8 mouse cellular contexts compared by ENCODE assay signal in genomic region chr10:79985334-79986231, GRCm38 (mm10). TPM values are rescaled to one million over a fixed set of nuclear protein-coding genes. Genes with fewer than 3 reads are reported as not detected.
A peak's percentile ranks its signal among the peaks of the same experiment; 100 is the strongest.
DNase-seq lines count a peak whose midpoint lies in the region; ATAC-seq and TF ChIP-seq lines count a peak whose summit lies in the region.

No protein-coding gene starts in this region.

- peak overlapping the region; percentile 93 for H3K4me2 ChIP-seq in embryonic facial prominence, embryonic 13.5 days
- peak overlapping the region; percentile 98 for H3K4me2 ChIP-seq in heart, embryonic 11.5 days
- H3K4me2 ChIP-seq in kidney, embryonic 16.5 days (replicated peaks; ENCODE audit: low read depth, low read length) = peak overlapping the region; percentile 95
- H3K4me2 ChIP-seq in midbrain, postnatal 0 days (ENCODE audit: low read depth, low read length, poor library complexity, severe bottlenecking) = peak overlapping the region; percentile 62
- H3K4me2 ChIP-seq in stomach, embryonic 14.5 days (replicated peaks; ENCODE audit: low read depth, low read length) = peak overlapping the region; percentile 53

- TF ChIP-seq CTCF in midbrain, postnatal 0 days (IDR thresholded peaks at IDR 0.05) = no peak

- peak overlapping the region; percentile 98 for H3K27ac ChIP-seq in embryonic facial prominence, embryonic 13.5 days
- peak overlapping the region; percentile 96 for H3K27ac ChIP-seq in heart, embryonic 11.5 days (ENCODE audit: low read depth, low read length)
- H3K27ac ChIP-seq in kidney, embryonic 16.5 days (ENCODE audit: low read length) = peak overlapping the region; percentile 96
- peak overlapping the region; percentile 96 for H3K27ac ChIP-seq in midbrain, postnatal 0 days (ENCODE audit: low read depth, low read length)
- H3K27ac ChIP-seq in stomach, embryonic 14.5 days (ENCODE audit: low read length) = peak overlapping the region; percentile 98

- ATAC-seq in embryonic facial prominence, embryonic 13.5 days (ENCODE audit: insufficient number of reproducible peaks, insufficient read depth, low FRiP score, low TSS enrichment, low read depth) = no peak
- no peak for ATAC-seq in heart, embryonic 11.5 days (replicated peaks; ENCODE audit: insufficient number of reproducible peaks, low FRiP score, low TSS enrichment)
- ATAC-seq in kidney, embryonic 16.5 days (ENCODE audit: low FRiP score, low TSS enrichment) = no peak
- no peak for ATAC-seq in midbrain, postnatal 0 days (ENCODE audit: low FRiP score)
- no peak for ATAC-seq in stomach, embryonic 14.5 days (ENCODE audit: insufficient number of reproducible peaks, insufficient read depth, low FRiP score, low read depth)

- H3K9ac ChIP-seq in embryonic facial prominence, embryonic 13.5 days = peak overlapping the region; percentile 84
- peak overlapping the region; percentile 75 for H3K9ac ChIP-seq in heart, embryonic 11.5 days (ENCODE audit: low read depth, low read length)
- peak overlapping the region; percentile 89 for H3K9ac ChIP-seq in kidney, embryonic 16.5 days (replicated peaks; ENCODE audit: low read length)
- H3K9ac ChIP-seq in midbrain, postnatal 0 days (replicated peaks; ENCODE audit: low read length, poor library complexity, severe bottlenecking) = peak overlapping the region; percentile 89
- H3K9ac ChIP-seq in stomach, embryonic 14.5 days (replicated peaks; ENCODE audit: low read depth, low read length) = peak overlapping the region; percentile 55

- H3K9me3 ChIP-seq in embryonic facial prominence, embryonic 13.5 days = no peaks in the 10 kb centered on the region
- no peaks in the 10 kb centered on the region for H3K9me3 ChIP-seq in heart, embryonic 11.5 days (replicated peaks; ENCODE audit: control insufficient read depth, low read length)
- H3K9me3 ChIP-seq in kidney, embryonic 16.5 days (ENCODE audit: low read length) = no peaks in the 10 kb centered on the region
- H3K9me3 ChIP-seq in midbrain, postnatal 0 days (ENCODE audit: low read length) = no peaks in the 10 kb centered on the region
- no peaks in the 10 kb centered on the region for H3K9me3 ChIP-seq in stomach, embryonic 14.5 days (ENCODE audit: control insufficient read depth, low read depth, low read length)

- DNase-seq in 3134 (ENCODE audit: extremely low read depth, insufficient read length, low spot score) (peak; percentile 78), ZHBTc4 (ENCODE audit: low read depth, low spot score) (peak; percentile 80), liver (peak; percentile 88)
- DNase-seq in midbrain, postnatal 0 days (ENCODE audit: low spot score) = peak; percentile 70

- peaks cover 58% of the 10 kb centered on the region for H3K4me1 ChIP-seq in embryonic facial prominence, embryonic 13.5 days
- H3K4me1 ChIP-seq in heart, embryonic 11.5 days (ENCODE audit: control insufficient read depth, insufficient read depth, low read length) = peaks cover 52% of the 10 kb centered on the region
- peaks cover 59% of the 10 kb centered on the region for H3K4me1 ChIP-seq in kidney, embryonic 16.5 days (ENCODE audit: insufficient read depth, low read length)
- peaks cover 17% of the 10 kb centered on the region for H3K4me1 ChIP-seq in midbrain, postnatal 0 days (ENCODE audit: insufficient read depth, low read length)
- peaks cover 39% of the 10 kb centered on the region for H3K4me1 ChIP-seq in stomach, embryonic 14.5 days (ENCODE audit: control insufficient read depth, insufficient read depth, low read length)

- 0 out of 2 replicates have a peak, but pooled peaks cover 8% of the 10 kb centered on the region for H3K36me3 ChIP-seq in embryonic facial prominence, embryonic 13.5 days
- peaks cover 3% of the 10 kb centered on the region; the same call in 1 of the 2 replicates for H3K36me3 ChIP-seq in heart, embryonic 11.5 days (ENCODE audit: control insufficient read depth, insufficient read depth, low read length)
- H3K36me3 ChIP-seq in kidney, embryonic 16.5 days (ENCODE audit: insufficient read depth, low read length) = no peaks in the 10 kb centered on the region
- H3K36me3 ChIP-seq in midbrain, postnatal 0 days (ENCODE audit: insufficient read depth, low read length) = no peaks in the 10 kb centered on the region
- no peaks in the 10 kb centered on the region; the same call in 1 of the 2 replicates for H3K36me3 ChIP-seq in stomach, embryonic 14.5 days (ENCODE audit: control insufficient read depth, insufficient read depth, low read length)

- WGBS in embryonic facial prominence, embryonic 13.5 days = 3% methylated on average over 35 of the region's 35 CpGs
- WGBS in heart, embryonic 11.5 days (ENCODE audit: insufficient replicate concordance) = 5% methylated on average over 35 of the region's 35 CpGs
- 2% methylated on average over 35 of the region's 35 CpGs for WGBS in kidney, embryonic 16.5 days
- WGBS in midbrain, postnatal 0 days = 2% methylated on average over 35 of the region's 35 CpGs
- WGBS in stomach, embryonic 14.5 days = 3% methylated on average over 35 of the region's 35 CpGs

- H3K4me3 ChIP-seq in embryonic facial prominence, embryonic 13.5 days = peak overlapping the region; percentile 66
- H3K4me3 ChIP-seq in heart, embryonic 11.5 days (ENCODE audit: low read depth, low read length) = peak overlapping the region; percentile 79
- H3K4me3 ChIP-seq in kidney, embryonic 16.5 days (ENCODE audit: low read length) = peak overlapping the region; percentile 81
- H3K4me3 ChIP-seq in midbrain, postnatal 0 days (ENCODE audit: low read depth, low read length) = peak overlapping the region; percentile 75
- peak overlapping the region; percentile 75 for H3K4me3 ChIP-seq in stomach, embryonic 14.5 days (ENCODE audit: low read depth, low read length)

- no peaks in the 10 kb centered on the region for H3K27me3 ChIP-seq in embryonic facial prominence, embryonic 13.5 days
- H3K27me3 ChIP-seq in heart, embryonic 11.5 days (ENCODE audit: control insufficient read depth, insufficient read depth, low read length) = no peaks in the 10 kb centered on the region
- H3K27me3 ChIP-seq in kidney, embryonic 16.5 days (ENCODE audit: insufficient read depth, low read length) = no peaks in the 10 kb centered on the region
- H3K27me3 ChIP-seq in midbrain, postnatal 0 days (ENCODE audit: insufficient read depth, low read length) = peaks cover 24% of the 10 kb centered on the region
- H3K27me3 ChIP-seq in stomach, embryonic 14.5 days (ENCODE audit: control insufficient read depth, insufficient read depth, low read length) = no peaks in the 10 kb centered on the region

RNA-seq across cellular contexts. Expression of gene Tmem259, which starts 1.5 kb away (rescaled TPM):
- 15.4 and 17.0 TPM in 2 replicates for polyA plus RNA-seq in embryonic facial prominence, embryonic 13.5 days (2015; fragmentation: Nextera tagmentation; extraction: Ambion mirVana)
- polyA plus RNA-seq in heart, embryonic 11.5 days (2014; fragmentation: Nextera tagmentation; extraction: Ambion mirVana) = 12.8 and 15.6 TPM in 2 replicates
- polyA plus RNA-seq in kidney, embryonic 16.5 days (2015; fragmentation: Nextera tagmentation; extraction: Ambion mirVana) = 10.8 and 11.2 TPM in 2 replicates
- 134 and 172 TPM in 2 replicates for total RNA-seq in midbrain, postnatal 0 days (2014; rRNA removed)
- polyA plus RNA-seq in midbrain, postnatal 0 days (2015; fragmentation: Nextera tagmentation; extraction: Ambion mirVana) = 26.2 and 29.3 TPM in 2 replicates
- polyA plus RNA-seq in stomach, embryonic 14.5 days (2014; fragmentation: Nextera tagmentation; extraction: Ambion mirVana) = 15.6 and 16.7 TPM in 2 replicates

RNA-seq across cellular contexts. Expression of gene Cnn2, which starts 2.8 kb away (rescaled TPM):
- 298 and 319 TPM in 2 replicates for polyA plus RNA-seq in embryonic facial prominence, embryonic 13.5 days (2015; fragmentation: Nextera tagmentation; extraction: Ambion mirVana)
- polyA plus RNA-seq in heart, embryonic 11.5 days (2014; fragmentation: Nextera tagmentation; extraction: Ambion mirVana) = 405 and 420 TPM in 2 replicates
- polyA plus RNA-seq in kidney, embryonic 16.5 days (2015; fragmentation: Nextera tagmentation; extraction: Ambion mirVana) = 309 and 332 TPM in 2 replicates
- 14.8 and 19.5 TPM in 2 replicates for total RNA-seq in midbrain, postnatal 0 days (2014; rRNA removed)
- 12.6 and 12.8 TPM in 2 replicates for polyA plus RNA-seq in midbrain, postnatal 0 days (2015; fragmentation: Nextera tagmentation; extraction: Ambion mirVana)
- polyA plus RNA-seq in stomach, embryonic 14.5 days (2014; fragmentation: Nextera tagmentation; extraction: Ambion mirVana) = 397 and 424 TPM in 2 replicates

RNA-seq across cellular contexts. Expression of gene Abca7, which starts 10.7 kb away (rescaled TPM):
- 2.2 and 2.6 TPM in 2 replicates for polyA plus RNA-seq in embryonic facial prominence, embryonic 13.5 days (2015; fragmentation: Nextera tagmentation; extraction: Ambion mirVana)
- polyA plus RNA-seq in heart, embryonic 11.5 days (2014; fragmentation: Nextera tagmentation; extraction: Ambion mirVana) = 2.1 and 2.8 TPM in 2 replicates
- polyA plus RNA-seq in kidney, embryonic 16.5 days (2015; fragmentation: Nextera tagmentation; extraction: Ambion mirVana) = 4.2 and 4.4 TPM in 2 replicates
- 9.3 TPM in 2 replicates for total RNA-seq in midbrain, postnatal 0 days (2014; rRNA removed)
- 1.7 and 1.9 TPM in 2 replicates for polyA plus RNA-seq in midbrain, postnatal 0 days (2015; fragmentation: Nextera tagmentation; extraction: Ambion mirVana)
- polyA plus RNA-seq in stomach, embryonic 14.5 days (2014; fragmentation: Nextera tagmentation; extraction: Ambion mirVana) = 3.2 and 3.6 TPM in 2 replicates

RNA-seq across cellular contexts. Expression of gene Grin3b, which starts 15.1 kb away (rescaled TPM):
- 0.52 and 0.83 TPM in 2 replicates for polyA plus RNA-seq in embryonic facial prominence, embryonic 13.5 days (2015; fragmentation: Nextera tagmentation; extraction: Ambion mirVana)
- polyA plus RNA-seq in heart, embryonic 11.5 days (2014; fragmentation: Nextera tagmentation; extraction: Ambion mirVana) = 0.19 and 0.20 TPM in 2 replicates
- polyA plus RNA-seq in kidney, embryonic 16.5 days (2015; fragmentation: Nextera tagmentation; extraction: Ambion mirVana) = 0.54 and 0.71 TPM in 2 replicates
- total RNA-seq in midbrain, postnatal 0 days (2014; rRNA removed) = 0.42 and 2.2 TPM in 2 replicates
- 0.11 and 0.21 TPM in 2 replicates for polyA plus RNA-seq in midbrain, postnatal 0 days (2015; fragmentation: Nextera tagmentation; extraction: Ambion mirVana)
- 0.32 and 0.36 TPM in 2 replicates for polyA plus RNA-seq in stomach, embryonic 14.5 days (2014; fragmentation: Nextera tagmentation; extraction: Ambion mirVana)

RNA-seq across cellular contexts. Expression of gene Wdr18, which starts 25.6 kb away (rescaled TPM):
- polyA plus RNA-seq in embryonic facial prominence, embryonic 13.5 days (2015; fragmentation: Nextera tagmentation; extraction: Ambion mirVana) = 97.7 and 106 TPM in 2 replicates
- 89.8 and 97.6 TPM in 2 replicates for polyA plus RNA-seq in heart, embryonic 11.5 days (2014; fragmentation: Nextera tagmentation; extraction: Ambion mirVana)
- polyA plus RNA-seq in kidney, embryonic 16.5 days (2015; fragmentation: Nextera tagmentation; extraction: Ambion mirVana) = 101 and 113 TPM in 2 replicates
- 72.6 and 87.6 TPM in 2 replicates for total RNA-seq in midbrain, postnatal 0 days (2014; rRNA removed)
- polyA plus RNA-seq in midbrain, postnatal 0 days (2015; fragmentation: Nextera tagmentation; extraction: Ambion mirVana) = 102 and 116 TPM in 2 replicates
- polyA plus RNA-seq in stomach, embryonic 14.5 days (2014; fragmentation: Nextera tagmentation; extraction: Ambion mirVana) = 97.2 and 107 TPM in 2 replicates

Comparison
In these comparisons a context has a peak if more than half of its experiments do, and no peak if none do; other contexts are left out.
1. RNA of gene Cnn2, which starts 2.8 kb away (polyA plus RNA-seq): 397 to 424 TPM in stomach, embryonic 14.5 days, 405 to 420 TPM in heart, embryonic 11.5 days, 309 to 332 TPM in kidney, embryonic 16.5 days and 298 to 319 TPM in embryonic facial prominence, embryonic 13.5 days; 12.6 to 12.8 TPM in midbrain, postnatal 0 days; every median in the first group is over 10 times any median in the second.
2. Peak in every context shown above with its lines, with median percentiles within 50 percentile points of each other: DNase-seq, H3K27ac ChIP-seq, H3K4me2 ChIP-seq, H3K4me3 ChIP-seq and H3K9ac ChIP-seq.